Mouse (Mus musculus) liver, embryonic 14.5 days (tissue): ENCODE results near the gene Tnc. TPM values are rescaled to one million over a fixed set of nuclear protein-coding genes. Genes with fewer than 3 reads are reported as not detected.

Source experiments
- ATAC-seq: fragments of 200-750 bp; cut with Nextera tagmentation; 2 replicates; pipeline ENCODE4 v1.8.0; 2017; ENCODE audit warnings: moderate number of reproducible peaks, mild to moderate bottlenecking, moderate library complexity; ENCODE audit not compliant: insufficient read depth
- DNase-seq, 3 experiments: peaks; one replicate each; pipeline ENCODE4 v3.0.0-alpha.2; 2012 to 2013; ENCODE audit warnings: low read depth in 3 of 3, low spot score in 3 of 3
- H3K27ac ChIP-seq: fragments of 300-500 bp; sonication (generic); 2 replicates; pipeline ENCODE4 v1.5.1; 2014; ENCODE audit warnings: moderate library complexity, mild to moderate bottlenecking, control low read depth, inconsistent platforms
- H3K27me3 ChIP-seq: fragments of 300-500 bp; sonication (generic); 2 replicates; pipeline ENCODE4 v1.6.1; 2014; ENCODE audit warnings: mild to moderate bottlenecking, low read length, moderate library complexity; ENCODE audit not compliant: control insufficient read depth, insufficient read depth
- H3K36me3 ChIP-seq: fragments of 300-500 bp; sonication (generic); replicated peaks from 2 replicates; pipeline ENCODE4 v1.6.1; 2014; ENCODE audit warnings: low read depth; ENCODE audit not compliant: control insufficient read depth, insufficient read depth
- H3K4me1 ChIP-seq, 2 experiments: fragments of 200-500 bp in 1 of 2; fragments of 300-500 bp in 1 of 2; sonication (generic) in 1 of 2; replicated peaks; 2 replicates each; pipeline ENCODE4 v1.6.1; 2012 to 2014; ENCODE audit warnings: antibody characterized with exemption in 1 of 2, inconsistent platforms in 1 of 2, low read length in 1 of 2; ENCODE audit not compliant: control insufficient read depth in 2 of 2, insufficient read depth in 2 of 2
- H3K4me2 ChIP-seq: fragments of 300-500 bp; sonication (generic); 2 replicates; pipeline ENCODE4 v1.6.1; 2014; ENCODE audit warnings: low read depth, mild to moderate bottlenecking, control low read depth, moderate library complexity
- H3K4me3 ChIP-seq, 2 experiments: fragments of 200-500 bp in 1 of 2; fragments of 300-500 bp in 1 of 2; sonication (generic) in 1 of 2; 2 replicates each; pipeline ENCODE4 v1.5.1; 2012 to 2014; ENCODE audit warnings: low read depth in 2 of 2, low read length in 2 of 2, mild to moderate bottlenecking in 2 of 2, control low read depth in 1 of 2, inconsistent platforms in 1 of 2, moderate library complexity in 1 of 2; ENCODE audit not compliant: insufficient read depth in 1 of 2
- H3K9ac ChIP-seq: fragments of 300-500 bp; sonication (generic); replicated peaks from 2 replicates; pipeline ENCODE4 v1.6.1; 2014; ENCODE audit warnings: mild to moderate bottlenecking, control low read depth, moderate library complexity
- H3K9me3 ChIP-seq: fragments of 300-500 bp; sonication (generic); 2 replicates; pipeline ENCODE4 v1.6.1; 2016; ENCODE audit warnings: low read length, mixed read lengths; ENCODE audit not compliant: control insufficient read depth
- CTCF ChIP-seq: IDR thresholded peaks from 2 replicates; pipeline ENCODE4 v1.5.1; 2016; ENCODE audit warnings: antibody characterized with exemption, low read depth, control low read depth
- EP300 ChIP-seq: IDR thresholded peaks from 2 replicates; pipeline ENCODE4 v1.6.1; 2016; ENCODE audit warnings: antibody characterized with exemption, low read depth
- WGBS: fragments of 180-500 bp; shearing (Covaris S2); extraction: QIAGEN DNeasy Blood & Tissue Kit; methylation state at CpG from one replicate; pipeline ENCODE4 v1.1.7; 2014; ENCODE audit not compliant: insufficient replicate concordance; 5-methylcytosine and 5-hydroxymethylcytosine counted together
- polyA plus RNA-seq, 2 experiments: library from polyadenylated mRNA; depleted of rRNA in 1 of 2; stranded (reverse) in 1 of 2; unstranded in 1 of 2; fragments of >200 nt; fragmentation: Nextera tagmentation in 1 of 2; extraction: Ambion mirVana in 1 of 2; gene quantifications; 2 replicates each; pipeline versions ENCODE4 v1.2.1 to v1.2.3; 2012 to 2014

Tnc gene
- polyA plus RNA-seq, 2 experiments: 1.8 to 2.0 TPM

DNA sequence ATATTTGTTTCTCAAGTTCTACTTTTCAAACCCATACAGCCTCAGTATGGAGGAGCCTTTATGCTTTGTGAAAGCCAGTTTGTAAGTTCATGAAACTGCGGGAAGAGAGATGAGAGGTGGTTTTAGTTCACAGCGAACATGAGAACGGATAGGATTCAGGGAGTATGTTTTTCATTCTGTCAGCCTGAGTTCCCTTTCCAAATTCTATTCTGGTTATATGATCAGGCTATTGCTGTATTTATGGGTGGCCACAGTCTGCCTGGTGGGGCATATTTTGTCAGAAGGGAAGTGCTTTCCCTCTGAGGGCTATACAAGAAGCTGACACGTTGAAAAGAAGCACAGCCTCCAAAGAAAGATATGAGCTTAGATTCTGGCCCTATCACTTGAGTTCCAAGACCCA, 2.9 kb downstream of the Tnc start:
- no peak for TF ChIP-seq CTCF
- no peak for TF ChIP-seq EP300
- H3K4me1 ChIP-seq: no peaks in the 10 kb centered on the region
- no peak overlapping the region for H3K4me2 ChIP-seq
- no peak overlapping the region for H3K9ac ChIP-seq
- 62% methylated on average over 4 of the region's 4 CpGs for WGBS
- H3K27ac ChIP-seq: no peak overlapping the region
- ATAC-seq: no peak
- H3K9me3 ChIP-seq: no peaks in the 10 kb centered on the region
- H3K4me3 ChIP-seq: no peak overlapping the region
- H3K27me3 ChIP-seq: peaks cover 5% of the 10 kb centered on the region
- no peak for DNase-seq
- no peaks in the 10 kb centered on the region for H3K36me3 ChIP-seq

DNA sequence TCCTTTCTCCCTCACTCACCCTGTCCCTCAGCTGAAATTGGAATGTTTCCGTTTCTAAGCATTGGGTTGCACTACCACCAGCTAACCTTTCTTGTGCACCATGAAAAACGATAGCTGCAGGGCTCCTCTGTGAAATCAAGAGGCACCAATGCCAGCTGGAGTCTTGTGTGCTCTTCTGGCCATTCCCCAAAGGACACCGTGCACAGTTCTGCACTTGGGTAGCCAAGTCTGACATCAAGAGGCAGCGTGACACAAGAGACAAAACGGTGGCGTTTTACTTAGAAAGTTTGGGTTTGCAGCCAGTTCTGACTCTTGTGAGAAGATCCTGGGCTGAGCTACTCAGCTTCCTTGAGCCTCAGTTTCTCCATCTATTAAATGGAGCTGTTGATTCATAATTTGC, 3.4 kb downstream of the Tnc start:
- no peaks in the 10 kb centered on the region for H3K4me1 ChIP-seq
- TF ChIP-seq CTCF (no peak), EP300 (no peak)

DNA sequence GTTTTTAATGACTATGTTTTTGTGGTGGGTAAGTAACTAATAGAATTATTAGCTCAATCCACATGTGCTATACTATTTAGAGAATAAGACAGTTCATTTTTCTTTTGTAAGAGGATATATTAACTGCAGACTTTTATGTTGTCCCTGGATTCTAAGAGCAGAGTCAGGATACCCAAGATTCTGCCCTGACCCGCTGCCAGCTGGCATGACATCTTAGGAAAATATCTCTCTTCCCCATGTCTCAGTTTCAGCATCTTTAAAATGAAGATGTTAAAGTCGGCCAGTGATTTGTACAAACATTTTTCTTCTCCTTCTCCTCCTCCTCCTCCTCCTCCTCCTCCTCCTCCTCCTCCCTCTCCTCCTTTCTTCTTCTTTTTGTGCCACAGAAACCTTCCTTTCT, 7.7 kb downstream of the Tnc start:
- 56% methylated on average over 2 of the region's 2 CpGs for WGBS
- Histone ChIP-seq H3K27ac (no peak overlapping the region), H3K9me3 (no peaks in the 10 kb centered on the region), H3K4me1 (no peaks in the 10 kb centered on the region), H3K27me3 (no peaks in the 10 kb centered on the region), H3K9ac (no peak overlapping the region), H3K4me2 (no peak overlapping the region), H3K4me3 (no peak overlapping the region), H3K36me3 (no peaks in the 10 kb centered on the region)
- ATAC-seq (no peak), DNase-seq (no peak)
- TF ChIP-seq CTCF (no peak), EP300 (no peak)

More for the DNA sequence above, 3.4 kb downstream of the Tnc start:
- 64% methylated on average over 6 of the region's 6 CpGs for WGBS
- Histone ChIP-seq H3K27me3 (peaks cover 5% of the 10 kb centered on the region), H3K9ac (no peak overlapping the region), H3K4me2 (no peak overlapping the region), H3K9me3 (no peaks in the 10 kb centered on the region), H3K4me3 (no peak overlapping the region), H3K36me3 (no peaks in the 10 kb centered on the region), H3K27ac (no peak overlapping the region)
- DNase-seq (no peak), ATAC-seq (no peak)

DNA sequence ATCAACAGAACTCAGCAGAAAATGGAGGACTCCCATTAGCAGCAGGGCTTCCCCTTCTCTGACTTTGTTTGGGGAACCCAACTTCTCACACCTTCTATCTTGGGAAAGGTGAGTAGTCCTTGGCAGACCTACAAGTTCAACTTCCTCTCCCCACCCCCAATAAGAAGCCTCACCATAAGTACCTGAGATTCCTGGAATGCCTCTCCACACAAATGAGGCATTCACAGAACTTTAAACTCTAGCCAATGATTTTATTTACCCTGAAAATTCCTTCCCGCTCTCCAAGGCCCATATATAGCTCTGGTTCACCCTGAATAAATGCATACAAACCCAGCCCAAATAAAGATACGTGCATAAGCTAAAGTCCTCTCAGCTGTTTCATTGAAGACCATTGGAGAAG, 9.3 kb downstream of the Tnc start:
- H3K36me3 ChIP-seq: no peaks in the 10 kb centered on the region
- H3K9me3 ChIP-seq: no peaks in the 10 kb centered on the region
- no peaks in the 10 kb centered on the region for H3K27me3 ChIP-seq
- no peak overlapping the region for H3K4me2 ChIP-seq
- ATAC-seq (no peak), DNase-seq (no peak)
- H3K27ac ChIP-seq: no peak overlapping the region
- WGBS: 40% methylated on average over 2 of the region's 2 CpGs
- TF ChIP-seq CTCF: no peak
- no peak for TF ChIP-seq EP300
- H3K4me1 ChIP-seq: no peaks in the 10 kb centered on the region
- H3K4me3 ChIP-seq: no peak overlapping the region
- no peak overlapping the region for H3K9ac ChIP-seq

DNA sequence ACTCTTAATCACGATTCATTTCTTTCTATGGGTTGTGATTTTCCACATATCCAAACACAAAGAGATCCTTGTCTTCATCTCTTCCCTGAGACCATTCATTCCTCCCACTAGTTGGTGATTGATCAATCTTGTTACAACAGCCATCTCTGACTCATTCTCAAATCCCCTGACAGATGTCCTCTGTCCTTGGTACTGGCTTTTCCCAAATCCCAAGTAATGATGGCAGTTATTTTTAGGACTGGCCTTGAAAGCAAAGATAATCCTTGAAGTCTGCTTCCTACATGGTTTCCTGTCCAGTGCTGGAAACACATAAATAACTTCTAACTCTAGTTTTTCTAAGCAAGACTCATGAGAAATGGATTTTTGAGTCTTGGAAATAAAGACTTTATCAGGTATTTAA, 12.1 kb downstream of the Tnc start:
- H3K4me2 ChIP-seq: no peak overlapping the region
- H3K36me3 ChIP-seq: no peaks in the 10 kb centered on the region
- no peak overlapping the region for H3K4me3 ChIP-seq
- no peak overlapping the region for H3K9ac ChIP-seq
- DNase-seq (no peak), ATAC-seq (no peak)
- no peaks in the 10 kb centered on the region for H3K4me1 ChIP-seq
- no peaks in the 10 kb centered on the region for H3K27me3 ChIP-seq
- no peaks in the 10 kb centered on the region for H3K9me3 ChIP-seq
- 49% methylated on average over 1 of the region's 1 CpGs for WGBS
- TF ChIP-seq EP300 (no peak), CTCF (no peak)
- no peak overlapping the region for H3K27ac ChIP-seq
